Mouse (Mus musculus) neural tube, embryonic 11.5 days (tissue): ENCODE data around the gene Mtrf1l. TPM values are rescaled to one million over a fixed set of nuclear protein-coding genes. Genes with fewer than 3 reads are reported as not detected.

Experiments used
- ATAC-seq: fragments of 200-750 bp; cut with Nextera tagmentation; 2 replicates; pipeline ENCODE4 v1.8.0; 2017; ENCODE audit warnings: moderate number of reproducible peaks, mild to moderate bottlenecking, moderate TSS enrichment, moderate library complexity; ENCODE audit not compliant: insufficient read depth, low FRiP score, low TSS enrichment
- DNase-seq: peaks from one replicate; pipeline ENCODE4 v3.0.0-alpha.2; 2015; ENCODE audit warnings: low spot score
- H3K27ac ChIP-seq: fragments of 300-500 bp; sonication (generic); 2 replicates; pipeline ENCODE4 v1.5.1; 2014; ENCODE audit warnings: low read depth, mild to moderate bottlenecking, low read length
- H3K27me3 ChIP-seq: fragments of 300-500 bp; sonication (generic); 2 replicates; pipeline ENCODE4 v1.6.1; 2014; ENCODE audit warnings: mild to moderate bottlenecking, low read length, mixed read lengths; ENCODE audit not compliant: control insufficient read depth, insufficient read depth
- H3K36me3 ChIP-seq: fragments of 300-500 bp; sonication (generic); 2 replicates; pipeline ENCODE4 v1.6.1; 2014; ENCODE audit warnings: mild to moderate bottlenecking, low read length, moderate library complexity, mixed read lengths; ENCODE audit not compliant: control insufficient read depth, insufficient read depth
- H3K4me1 ChIP-seq: fragments of 300-500 bp; sonication (generic); 2 replicates; pipeline ENCODE4 v1.6.1; 2014; ENCODE audit warnings: low read length, mixed read lengths; ENCODE audit not compliant: control insufficient read depth, insufficient read depth
- H3K4me2 ChIP-seq: fragments of 300-500 bp; sonication (generic); 2 replicates; pipeline ENCODE4 v1.6.1; 2014; ENCODE audit warnings: low read depth, mild to moderate bottlenecking, moderate library complexity
- H3K4me3 ChIP-seq: fragments of 300-500 bp; sonication (generic); 2 replicates; pipeline ENCODE4 v1.5.1; 2014; ENCODE audit warnings: low read depth, low read length
- H3K9ac ChIP-seq: fragments of 300-500 bp; sonication (generic); 2 replicates; pipeline ENCODE4 v1.6.1; 2014; ENCODE audit warnings: mild to moderate bottlenecking, low read length
- H3K9me3 ChIP-seq: fragments of 300-500 bp; sonication (generic); 2 replicates; pipeline ENCODE4 v1.6.1; 2016; ENCODE audit warnings: low read length; ENCODE audit not compliant: control insufficient read depth
- WGBS: fragments of 180-500 bp; shearing (Covaris S2); extraction: QIAGEN DNeasy Blood & Tissue Kit; methylation state at CpG from one replicate; pipeline ENCODE4 v1.1.7; 2014; 5-methylcytosine and 5-hydroxymethylcytosine counted together
- polyA plus RNA-seq: library from polyadenylated mRNA; unstranded; fragments of >200 nt; fragmentation: Nextera tagmentation; extraction: Ambion mirVana; gene quantifications from 2 replicates; pipeline ENCODE4 v1.2.1, GENCODE M21; 2014

Gene Mtrf1l
- polyA plus RNA-seq = 11.7 and 12.3 TPM in 2 replicates

- peak; percentile 99 for DNase-seq
- no peaks in the 10 kb centered on the region for H3K27me3 ChIP-seq
- WGBS = under 1% methylated on average over 46 of the region's 47 CpGs
- peak within 1 kb of the TSS; percentile 85 for H3K9ac ChIP-seq
- peaks cover 5% of the 10 kb centered on the region for H3K4me1 ChIP-seq
- H3K36me3 ChIP-seq = peaks cover 5% of the 10 kb centered on the region
- H3K4me2 ChIP-seq = peak within 1 kb of the TSS; percentile 68
- H3K9me3 ChIP-seq = no peaks in the 10 kb centered on the region
- H3K4me3 ChIP-seq = peak within 1 kb of the TSS; percentile 94
- peak within 1 kb of the TSS; percentile 73 for H3K27ac ChIP-seq
- peak; percentile 96 for ATAC-seq
These were observed at the start of gene Mtrf1l for GRCm38 (mm10) chr10:5823740-5824491. Gene Mtrf1l, minus strand, starts transcription at chr10:5823910.

- WGBS = 39% methylated on average over 4 of the region's 4 CpGs
- Histone ChIP-seq H3K36me3 (no peaks in the 10 kb centered on the region), H3K9me3 (no peaks in the 10 kb centered on the region), H3K4me3 (no peak overlapping the region), H3K27me3 (no peaks in the 10 kb centered on the region), H3K4me1 (no peaks in the 10 kb centered on the region), H3K9ac (no peak overlapping the region), H3K4me2 (no peak overlapping the region), H3K27ac (no peak overlapping the region)
- no peak for DNase-seq
- ATAC-seq = no peak
These were observed 47.4 kb upstream of the Mtrf1l start for GRCm38 (mm10) chr10:5871081-5871480.

- H3K36me3 ChIP-seq = no peaks in the 10 kb centered on the region
- ATAC-seq (no peak), DNase-seq (no peak)
- 84% methylated on average over 11 of the region's 11 CpGs for WGBS
- H3K27ac ChIP-seq = no peak overlapping the region
- no peak overlapping the region for H3K9ac ChIP-seq
- no peaks in the 10 kb centered on the region for H3K9me3 ChIP-seq
- no peak overlapping the region for H3K4me3 ChIP-seq
- no peak overlapping the region for H3K4me2 ChIP-seq
- no peaks in the 10 kb centered on the region for H3K27me3 ChIP-seq
- no peaks in the 10 kb centered on the region for H3K4me1 ChIP-seq
These were observed 44.4 kb upstream of the Mtrf1l start for GRCm38 (mm10) chr10:5867981-5868552.

- Histone ChIP-seq H3K4me3 (no peak overlapping the region), H3K27me3 (no peaks in the 10 kb centered on the region), H3K9ac (no peak overlapping the region), H3K36me3 (no peaks in the 10 kb centered on the region), H3K9me3 (no peaks in the 10 kb centered on the region), H3K4me1 (no peaks in the 10 kb centered on the region), H3K4me2 (no peak overlapping the region), H3K27ac (no peak overlapping the region)
- WGBS = 52% methylated on average over 2 of the region's 2 CpGs
- DNase-seq = no peak
- no peak for ATAC-seq
These were observed 42.3 kb upstream of the Mtrf1l start for GRCm38 (mm10) chr10:5865996-5866395.

GRCm38 (mm10) chr10:5862669-5863068, 39.0 kb upstream of the Mtrf1l start:
- no peaks in the 10 kb centered on the region for H3K9me3 ChIP-seq
- no peak overlapping the region for H3K4me3 ChIP-seq
- no peak overlapping the region for H3K27ac ChIP-seq
- no peak overlapping the region for H3K4me2 ChIP-seq
- H3K36me3 ChIP-seq = no peaks in the 10 kb centered on the region
- H3K27me3 ChIP-seq = no peaks in the 10 kb centered on the region
- no peak for ATAC-seq
- WGBS = 97% methylated on average over 3 of the region's 3 CpGs
- H3K4me1 ChIP-seq = no peaks in the 10 kb centered on the region
- no peak for DNase-seq
- H3K9ac ChIP-seq = no peak overlapping the region

- H3K27me3 ChIP-seq = no peaks in the 10 kb centered on the region
- H3K4me1 ChIP-seq = no peaks in the 10 kb centered on the region
- H3K4me3 ChIP-seq = no peak overlapping the region
- no peak for DNase-seq
- H3K36me3 ChIP-seq = no peaks in the 10 kb centered on the region
- WGBS = 87% methylated on average over 3 of the region's 3 CpGs
- H3K9ac ChIP-seq = no peak overlapping the region
- no peak overlapping the region for H3K27ac ChIP-seq
- no peaks in the 10 kb centered on the region for H3K9me3 ChIP-seq
- no peak overlapping the region for H3K4me2 ChIP-seq
- no peak for ATAC-seq
These were observed 37.1 kb upstream of the Mtrf1l start for GRCm38 (mm10) chr10:5860849-5861248.

GRCm38 (mm10) chr10:5859729-5860128, 36.0 kb upstream of the Mtrf1l start:
- no peaks in the 10 kb centered on the region for H3K27me3 ChIP-seq
- H3K4me1 ChIP-seq = no peaks in the 10 kb centered on the region
- no peak overlapping the region for H3K9ac ChIP-seq
- no peak for ATAC-seq
- no peak for DNase-seq
- H3K27ac ChIP-seq = no peak overlapping the region
- H3K36me3 ChIP-seq = no peaks in the 10 kb centered on the region
- H3K4me3 ChIP-seq = no peak overlapping the region
- H3K4me2 ChIP-seq = no peak overlapping the region
- H3K9me3 ChIP-seq = no peaks in the 10 kb centered on the region
- WGBS = 77% methylated on average over 4 of the region's 4 CpGs

- Histone ChIP-seq H3K4me3 (no peak overlapping the region), H3K4me1 (no peaks in the 10 kb centered on the region), H3K27me3 (no peaks in the 10 kb centered on the region), H3K4me2 (no peak overlapping the region), H3K9ac (no peak overlapping the region), H3K36me3 (no peaks in the 10 kb centered on the region), H3K27ac (no peak overlapping the region), H3K9me3 (no peaks in the 10 kb centered on the region)
- DNase-seq (no peak), ATAC-seq (no peak)
- 73% methylated on average over 10 of the region's 10 CpGs for WGBS
These were observed 34.4 kb upstream of the Mtrf1l start for GRCm38 (mm10) chr10:5857996-5858549.
